Comparison of ENCODE assay signal across 9 mouse cellular contexts in the genomic region with DNA sequence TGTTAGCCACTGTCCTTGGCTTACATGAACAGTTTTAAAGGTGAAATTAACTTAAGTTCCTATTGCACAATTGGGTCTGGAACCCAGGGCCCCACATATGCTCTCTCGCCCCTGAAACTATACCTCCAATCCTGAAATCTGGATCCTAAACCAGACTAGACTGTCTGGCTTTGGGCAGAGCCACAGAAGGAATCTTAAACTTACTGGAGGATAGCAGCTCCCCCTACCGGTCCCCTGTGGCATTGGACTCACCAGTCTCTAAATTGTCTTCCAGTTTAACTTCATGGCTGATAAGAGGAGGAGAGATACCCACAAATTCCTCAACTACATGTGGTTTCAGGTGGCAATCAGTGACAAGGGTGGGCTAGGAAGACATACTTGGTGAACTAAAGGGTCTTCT. TPM values are rescaled to one million over a fixed set of nuclear protein-coding genes. Genes with fewer than 3 reads are reported as not detected.
DNase-seq lines count a peak whose midpoint lies in the region; ATAC-seq and TF ChIP-seq lines count a peak whose summit lies in the region.
"Had no signal": no experiment of that assay in that cellular context is flagged by ENCODE, and none has a peak within 500 bp of the region (broad histone marks: within the 10 kb centered on the region; RNA-seq: fewer than 3 reads in every experiment).

No protein-coding gene starts in this region.

- H3K4me1 ChIP-seq in heart, embryonic 11.5 days (ENCODE audit: control insufficient read depth, insufficient read depth, low read length) = peaks cover 8% of the 10 kb centered on the region; the same call in 1 of the 2 replicates
- no peaks in the 10 kb centered on the region for H3K4me1 ChIP-seq in G1E (ENCODE audit: insufficient read depth, low read depth, low read length)
- no peaks in the 10 kb centered on the region for H3K4me1 ChIP-seq in forebrain, postnatal 0 days (ENCODE audit: insufficient read depth)
- H3K4me1 ChIP-seq in lung, postnatal 0 days (ENCODE audit: insufficient read depth, low read depth, low read length) = no peaks in the 10 kb centered on the region
- no peaks in the 10 kb centered on the region for H3K4me1 ChIP-seq in spleen, adult 2 months (ENCODE audit: control insufficient read depth, insufficient read depth, insufficient read length)

- no peak for TF ChIP-seq POLR2A in spleen, adult 2 months (IDR thresholded peaks at IDR 0.05; ENCODE audit: low read depth, low read length)

- no peaks in the 10 kb centered on the region for H3K36me3 ChIP-seq in heart, embryonic 11.5 days (ENCODE audit: control insufficient read depth, insufficient read depth, low read length)
- no peaks in the 10 kb centered on the region for H3K36me3 ChIP-seq in G1E (replicated peaks)
- no peaks in the 10 kb centered on the region for H3K36me3 ChIP-seq in forebrain, postnatal 0 days (ENCODE audit: insufficient read depth)
- no peaks in the 10 kb centered on the region for H3K36me3 ChIP-seq in lung, postnatal 0 days (ENCODE audit: insufficient read depth, low read length)
- no peaks in the 10 kb centered on the region for H3K36me3 ChIP-seq in spleen, adult 2 months (ENCODE audit: control insufficient read depth, insufficient read depth, low read length)
- H3K36me3 ChIP-seq: limb, embryonic 13.5 days had no signal

- no peak overlapping the region for H3K4me2 ChIP-seq in heart, embryonic 11.5 days
- no peak overlapping the region for H3K4me2 ChIP-seq in forebrain, postnatal 0 days (ENCODE audit: low read depth)
- H3K4me2 ChIP-seq in lung, postnatal 0 days (replicated peaks; ENCODE audit: low read depth, low read length) = no peak overlapping the region
- H3K4me2 ChIP-seq: limb, embryonic 13.5 days had no signal

- no peak for ATAC-seq in heart, embryonic 11.5 days (replicated peaks; ENCODE audit: insufficient number of reproducible peaks, low FRiP score, low TSS enrichment)
- ATAC-seq in G1E (ENCODE audit: extremely low read depth, insufficient number of reproducible peaks, low FRiP score, poor library complexity, severe bottlenecking) = peak; percentile 28; the same call in 1 of the 2 replicates
- ATAC-seq in forebrain, postnatal 0 days = peak; percentile 27; the same call in 1 of the 2 replicates
- no peak for ATAC-seq in lung, postnatal 0 days

- WGBS in heart, embryonic 11.5 days (ENCODE audit: insufficient replicate concordance) = 27% methylated on average over 2 of the region's 2 CpGs
- WGBS in forebrain, postnatal 0 days = 25% methylated on average over 2 of the region's 2 CpGs
- 24% methylated on average over 2 of the region's 2 CpGs for WGBS in lung, postnatal 0 days
- 28% methylated on average over 2 of the region's 2 CpGs for WGBS in spleen, adult 2 months

- no peak overlapping the region for H3K27ac ChIP-seq in heart, embryonic 11.5 days (ENCODE audit: low read depth, low read length)
- H3K27ac ChIP-seq in forebrain, postnatal 0 days (ENCODE audit: low read depth, low read length) = no peak overlapping the region
- no peak overlapping the region for H3K27ac ChIP-seq in lung, postnatal 0 days (ENCODE audit: low read length)
- no peak overlapping the region for H3K27ac ChIP-seq in spleen, adult 2 months (ENCODE audit: insufficient read depth, low read length)
- H3K27ac ChIP-seq: limb, embryonic 13.5 days had no signal

- H3K4me3 ChIP-seq in heart, embryonic 11.5 days (ENCODE audit: low read depth, low read length) = no peak overlapping the region
- H3K4me3 ChIP-seq in G1E (ENCODE audit: low read depth, low read length) = no peak overlapping the region
- no peak overlapping the region for H3K4me3 ChIP-seq in forebrain, postnatal 0 days (ENCODE audit: low read depth, low read length)
- H3K4me3 ChIP-seq in lung, postnatal 0 days (ENCODE audit: low read depth, low read length) = no peak overlapping the region
- H3K4me3 ChIP-seq in spleen, adult 2 months (ENCODE audit: extremely low read depth, insufficient read depth, insufficient read length) = no peak overlapping the region
- H3K4me3 ChIP-seq: limb, embryonic 13.5 days had no signal

- TF ChIP-seq CTCF in G1E (IDR thresholded peaks at IDR 0.05; ENCODE audit: low read depth, low read length) = peak; percentile 74
- TF ChIP-seq CTCF in forebrain, postnatal 0 days (IDR thresholded peaks at IDR 0.05; ENCODE audit: low read depth) = peak; percentile 69
- peak; percentile 87 for TF ChIP-seq CTCF in lung, postnatal 0 days (IDR thresholded peaks at IDR 0.05)
- peak; percentile 63; the same call in 1 of the 2 replicates for TF ChIP-seq CTCF in spleen, adult 2 months (IDR thresholded peaks at IDR 0.05; ENCODE audit: extremely low read depth, insufficient read depth, insufficient read length, insufficient replicate concordance)

- no peaks in the 10 kb centered on the region for H3K27me3 ChIP-seq in heart, embryonic 11.5 days (ENCODE audit: control insufficient read depth, insufficient read depth, low read length)
- no peaks in the 10 kb centered on the region for H3K27me3 ChIP-seq in G1E (ENCODE audit: insufficient read depth, low read length)
- H3K27me3 ChIP-seq in forebrain, postnatal 0 days (ENCODE audit: insufficient read depth, low read length) = no peaks in the 10 kb centered on the region
- no peaks in the 10 kb centered on the region for H3K27me3 ChIP-seq in lung, postnatal 0 days (replicated peaks; ENCODE audit: insufficient read depth, low read length)
- H3K27me3 ChIP-seq in spleen, adult 2 months (ENCODE audit: control insufficient read depth, insufficient read depth, low read length) = no peaks in the 10 kb centered on the region
- H3K27me3 ChIP-seq: limb, embryonic 13.5 days had no signal

- TF ChIP-seq EP300 in lung, postnatal 0 days (IDR thresholded peaks at IDR 0.05) = no peak

- no peak overlapping the region for H3K9ac ChIP-seq in heart, embryonic 11.5 days (ENCODE audit: low read depth, low read length)
- no peak overlapping the region for H3K9ac ChIP-seq in forebrain, postnatal 0 days
- no peak overlapping the region for H3K9ac ChIP-seq in lung, postnatal 0 days (replicated peaks; ENCODE audit: low read depth)
- H3K9ac ChIP-seq: limb, embryonic 13.5 days had no signal

- DNase-seq in heart, adult 9 months (ENCODE audit: low spot score in 2 of 2) = peak; percentile 10 to 31
- DNase-seq in G1E (ENCODE audit: low spot score) = peak; percentile 28
- peak; percentile 58 to 72 for DNase-seq in cerebellum, adult 18-20 months
- DNase-seq in forebrain, postnatal 0 days = peak; percentile 58
- DNase-seq in kidney, postnatal 14 days = peak; percentile 65
- peak; percentile 76 for DNase-seq in lung, postnatal 0 days (ENCODE audit: low spot score)
- DNase-seq in spleen, adult 2 months (ENCODE audit: low read depth in 1 of 2, low spot score in 2 of 2) = peak in 1 of 2 experiments; percentile 52

- no peaks in the 10 kb centered on the region for H3K9me3 ChIP-seq in heart, embryonic 11.5 days (replicated peaks; ENCODE audit: control insufficient read depth, low read length)
- H3K9me3 ChIP-seq in G1E (replicated peaks) = no peaks in the 10 kb centered on the region
- H3K9me3 ChIP-seq in forebrain, postnatal 0 days (ENCODE audit: low read length) = no peaks in the 10 kb centered on the region
- H3K9me3 ChIP-seq in lung, postnatal 0 days (ENCODE audit: low read length) = no peaks in the 10 kb centered on the region
- H3K9me3 ChIP-seq: limb, embryonic 13.5 days had no signal

RNA-seq across cellular contexts. Expression of a gene that starts 12.7 kb away (rescaled TPM):
- polyA plus RNA-seq in heart, embryonic 11.5 days (2014; fragmentation: Nextera tagmentation; extraction: Ambion mirVana) = 0.23 and 0.25 TPM in 2 replicates
- total RNA-seq in G1E (2014; fragmentation: Nextera tagmentation) (not detected in 2 replicates), G1E (2017) (0.12 and 0.27 TPM in 2 replicates)
- not detected in 2 replicates for polyA plus RNA-seq in G1E (2012)
- not detected in 2 replicates for total RNA-seq in forebrain, postnatal 0 days (2014; rRNA removed)
- 0.07 TPM in 1 of 2 replicates, not detected in the other for polyA plus RNA-seq in forebrain, postnatal 0 days (2015; fragmentation: Nextera tagmentation; extraction: Ambion mirVana)
- polyA plus RNA-seq in lung, postnatal 0 days (2015; fragmentation: Nextera tagmentation; extraction: Ambion mirVana) = 0.24 and 0.36 TPM in 2 replicates
- not detected in 2 replicates for polyA plus RNA-seq in spleen, adult 2 months (2012; rRNA removed)

Comparison
In these comparisons a context has a peak if more than half of its experiments do, and no peak if none do; other contexts are left out.
1. ATAC-seq: peak in G1E (single experiment) and forebrain, postnatal 0 days (single experiment); none in heart, embryonic 11.5 days (single experiment) and lung, postnatal 0 days (single experiment).
2. Peak in every context shown above with its lines, with median percentiles within 50 percentile points of each other: CTCF ChIP-seq.